Mouse (Mus musculus) frontal cortex, postnatal 36 days (tissue): ENCODE results near the gene A530064D06Rik.
"Not testable (repeated sequence)": the region's sequence is repeated elsewhere in the genome, so short reads cannot be mapped to it uniquely, and the experiment has no call there.

Experiments
- DNase-seq, 2 experiments: peaks; one replicate each; pipeline ENCODE4 v3.0.0; 2022; ENCODE audit warnings: low spot score in 2 of 2

The A530064D06Rik gene

GRCm38 (mm10) chr17:48167103-48167502 is at the start of gene A530064D06Rik:
Gene A530064D06Rik, minus strand, starts transcription at chr17:48167275.
- not testable (repeated sequence) for DNase-seq

- no peak for DNase-seq
Measured at GRCm38 (mm10) chr17:48215429-48215828, 48.4 kb upstream of the A530064D06Rik start.

- no peak for DNase-seq
Measured at GRCm38 (mm10) chr17:48213511-48213910, 46.4 kb upstream of the A530064D06Rik start.

GRCm38 (mm10) chr17:48212596-48212995 is 45.5 kb upstream of the A530064D06Rik start:
- DNase-seq, result no peak

GRCm38 (mm10) chr17:48203086-48203485 is 36.0 kb upstream of the A530064D06Rik start:
- DNase-seq, result no peak

- no peak for DNase-seq
Measured at GRCm38 (mm10) chr17:48192366-48192765, 25.3 kb upstream of the A530064D06Rik start.

GRCm38 (mm10) chr17:48185252-48185651 is 18.2 kb upstream of the A530064D06Rik start:
- no peak for DNase-seq

GRCm38 (mm10) chr17:48157382-48158076 is 9.5 kb downstream of the A530064D06Rik start:
- no peak for DNase-seq

GRCm38 (mm10) chr17:48146120-48146519 is 21.0 kb downstream of the A530064D06Rik start, which contains the start of gene 9830107B12Rik:
Gene 9830107B12Rik, minus strand, starts transcription at chr17:48146268.
- no peak for DNase-seq

GRCm38 (mm10) chr17:48132810-48133209 is 34.3 kb downstream of the A530064D06Rik start:
- DNase-seq, result no peak

- DNase-seq, result no peak
Measured at GRCm38 (mm10) chr17:48120456-48120855, 46.6 kb downstream of the A530064D06Rik start.

- DNase-seq, result peak; percentile 74
Measured at GRCm38 (mm10) chr17:48119656-48120055, 47.4 kb downstream of the A530064D06Rik start.

GRCm38 (mm10) chr17:48118570-48118969 is 48.5 kb downstream of the A530064D06Rik start:
- DNase-seq, result no peak

GRCm38 (mm10) chr17:48110547-48111287 is 56.4 kb downstream of the A530064D06Rik start:
- peak in 1 of 2 experiments; percentile 29 for DNase-seq

- no peak for DNase-seq
Measured at GRCm38 (mm10) chr17:48108520-48108919, 58.6 kb downstream of the A530064D06Rik start.

- DNase-seq, result no peak
Measured at GRCm38 (mm10) chr17:48107862-48108261, 59.2 kb downstream of the A530064D06Rik start.

- DNase-seq, result no peak
Measured at GRCm38 (mm10) chr17:48107333-48107732, 59.7 kb downstream of the A530064D06Rik start.

- DNase-seq, result peak; percentile 81 to 93
Measured at GRCm38 (mm10) chr17:48100441-48101417, 66.3 kb downstream of the A530064D06Rik start.

GRCm38 (mm10) chr17:48099312-48099711 is 67.8 kb downstream of the A530064D06Rik start:
- no peak for DNase-seq
